Mouse (Mus musculus) adrenal gland, adult (tissue): ENCODE measurements at regions not wholly inside any gene's neighbourhood (a gene's known extent, or its start where the extent isn't known, plus 50 kb on each side); places are given as distances from the start of the nearest gene placed in this dataset.

Experiments
- DNase-seq, 2 experiments: peaks; one replicate each; pipeline ENCODE4 v3.0.0; 2022 to 2023; ENCODE audit warnings: low spot score in 1 of 2; ENCODE audit not compliant: inconsistent age in 2 of 2

- DNase-seq, result no peak
These were observed 80.9 kb upstream of the Gk2 start for GRCm38 (mm10) chr5:97537492-97538257.

DNA sequence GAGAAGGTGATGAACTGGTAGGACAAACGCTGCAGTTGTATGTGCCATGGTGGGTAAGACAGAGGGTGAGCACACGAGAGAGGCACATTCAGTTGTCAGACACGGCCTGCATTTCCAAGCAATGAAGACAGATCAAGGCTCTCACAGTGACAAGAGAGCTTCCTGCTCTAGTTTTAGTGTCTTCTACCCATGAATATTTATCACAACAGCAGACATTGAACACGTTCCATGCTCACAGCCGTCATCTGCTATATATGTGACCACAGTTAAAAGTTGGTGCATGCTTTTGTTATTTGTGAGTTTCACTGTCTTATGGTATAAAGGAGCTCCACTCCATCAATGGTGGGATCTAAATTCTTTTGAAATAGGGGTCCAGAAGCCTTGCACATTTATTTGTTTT lies 76.9 kb upstream of the Gk2 start:
- DNase-seq, result no peak

GRCm38 (mm10) chr5:97527555-97527954 lies 70.7 kb upstream of the Gk2 start:
- no peak for DNase-seq
